Mouse (Mus musculus) limb, embryonic 10.5 days (tissue): Measurements from ENCODE around the gene Nfs1. TPM values are rescaled to one million over a fixed set of nuclear protein-coding genes. Genes with fewer than 3 reads are reported as not detected.

ENCODE experiments used
- DNase-seq: peaks from one replicate; pipeline ENCODE4 v3.0.0-alpha.2; 2017; ENCODE audit warnings: low spot score
- H3K27ac ChIP-seq: fragments of 300-500 bp; sonication (generic); 2 replicates; pipeline ENCODE4 v1.5.1; 2016; ENCODE audit warnings: mild to moderate bottlenecking
- H3K27me3 ChIP-seq: fragments of 300-500 bp; sonication (generic); 2 replicates; pipeline ENCODE4 v1.6.1; 2016; ENCODE audit warnings: low read depth, mild to moderate bottlenecking; ENCODE audit not compliant: poor library complexity, severe bottlenecking
- H3K36me3 ChIP-seq: fragments of 300-500 bp; sonication (generic); 2 replicates; pipeline ENCODE4 v1.6.1; 2016; ENCODE audit warnings: mild to moderate bottlenecking, moderate library complexity
- H3K4me1 ChIP-seq: fragments of 300-500 bp; sonication (generic); 2 replicates; pipeline ENCODE4 v1.6.1; 2016
- H3K4me3 ChIP-seq: fragments of 300-500 bp; sonication (generic); 2 replicates; pipeline ENCODE4 v1.5.1; 2016; ENCODE audit warnings: mild to moderate bottlenecking, moderate library complexity
- H3K9me3 ChIP-seq: fragments of 300-500 bp; sonication (generic); replicated peaks from 2 replicates; pipeline ENCODE4 v1.6.1; 2016; ENCODE audit warnings: mild to moderate bottlenecking
- WGBS: fragments of 180-500 bp; shearing (Covaris S2); methylation state at CpG from one replicate; pipeline ENCODE4 v1.1.7; 2016; 5-methylcytosine and 5-hydroxymethylcytosine counted together
- polyA plus RNA-seq: library from polyadenylated mRNA; unstranded; fragments of >200 nt; fragmentation: Nextera tagmentation; extraction: Ambion mirVana; gene quantifications from 2 replicates; pipeline ENCODE4 v1.2.1, GENCODE M21; 2016

The Nfs1 gene
- polyA plus RNA-seq, 1 experiment from 2014 or later = 38.2 TPM

GRCm38 (mm10) chr2:156177651-156178050, 33.7 kb upstream of the Nfs1 start:
- Histone ChIP-seq H3K9me3 (no peaks in the 10 kb centered on the region), H3K27me3 (no peaks in the 10 kb centered on the region), H3K36me3 (peaks cover 67% of the 10 kb centered on the region), H3K4me1 (peaks cover 20% of the 10 kb centered on the region), H3K4me3 (peak overlapping the region; percentile 90), H3K27ac (no peak overlapping the region)
- 93% methylated on average over 7 of the region's 7 CpGs for WGBS
- DNase-seq = no peak

GRCm38 (mm10) chr2:156177079-156177478, 33.1 kb upstream of the Nfs1 start:
- Histone ChIP-seq H3K36me3 (peaks cover 73% of the 10 kb centered on the region), H3K4me3 (no peak overlapping the region)
- WGBS = 92% methylated on average over 6 of the region's 6 CpGs

GRCm38 (mm10) chr2:156166557-156166956, 22.6 kb upstream of the Nfs1 start:
- Histone ChIP-seq H3K27me3 (no peaks in the 10 kb centered on the region), H3K4me1 (no peaks in the 10 kb centered on the region), H3K4me3 (no peak overlapping the region), H3K36me3 (peaks cover 98% of the 10 kb centered on the region), H3K9me3 (no peaks in the 10 kb centered on the region), H3K27ac (no peak overlapping the region)
- 97% methylated on average over 5 of the region's 5 CpGs for WGBS
- DNase-seq = no peak

More at GRCm38 (mm10) chr2:156177079-156177478, 33.1 kb upstream of the Nfs1 start:
- Histone ChIP-seq H3K27ac (no peak overlapping the region), H3K9me3 (no peaks in the 10 kb centered on the region), H3K4me1 (peaks cover 20% of the 10 kb centered on the region), H3K27me3 (no peaks in the 10 kb centered on the region)
- DNase-seq = no peak

GRCm38 (mm10) chr2:156165478-156165877, 21.5 kb upstream of the Nfs1 start:
- Histone ChIP-seq H3K9me3 (no peaks in the 10 kb centered on the region), H3K4me1 (no peaks in the 10 kb centered on the region), H3K36me3 (peaks cover 98% of the 10 kb centered on the region), H3K27me3 (no peaks in the 10 kb centered on the region), H3K27ac (no peak overlapping the region), H3K4me3 (no peak overlapping the region)
- no peak for DNase-seq
- WGBS = 100% methylated on average over 1 of the region's 1 CpGs

- no peaks in the 10 kb centered on the region for H3K9me3 ChIP-seq
- no peaks in the 10 kb centered on the region for H3K27me3 ChIP-seq
- H3K36me3 ChIP-seq = peaks cover 100% of the 10 kb centered on the region
- H3K27ac ChIP-seq = no peak overlapping the region
- H3K4me1 ChIP-seq = peaks cover 7% of the 10 kb centered on the region; the same call in 1 of the 2 replicates
- no peak for DNase-seq
- no peak overlapping the region for H3K4me3 ChIP-seq
Observed at GRCm38 (mm10) chr2:156151538-156151937, 7.6 kb upstream of the Nfs1 start.

GRCm38 (mm10) chr2:156147316-156147915, 3.4 kb upstream of the Nfs1 start:
- 92% methylated on average over 3 of the region's 3 CpGs for WGBS

GRCm38 (mm10) chr2:156146272-156146989, 2.4 kb upstream of the Nfs1 start:
- Histone ChIP-seq H3K36me3 (peaks cover 56% of the 10 kb centered on the region), H3K27ac (no peak overlapping the region), H3K27me3 (no peaks in the 10 kb centered on the region), H3K9me3 (no peaks in the 10 kb centered on the region), H3K4me3 (no peak overlapping the region), H3K4me1 (peaks cover 10% of the 10 kb centered on the region)
- WGBS = 77% methylated on average over 5 of the region's 5 CpGs
- DNase-seq = no peak

More at GRCm38 (mm10) chr2:156147316-156147915, 3.4 kb upstream of the Nfs1 start:
- peaks cover 62% of the 10 kb centered on the region for H3K36me3 ChIP-seq
- no peaks in the 10 kb centered on the region for H3K27me3 ChIP-seq
- no peaks in the 10 kb centered on the region for H3K9me3 ChIP-seq
- H3K4me3 ChIP-seq = no peak overlapping the region
- H3K27ac ChIP-seq = no peak overlapping the region
- peaks cover 10% of the 10 kb centered on the region for H3K4me1 ChIP-seq
- no peak for DNase-seq

GRCm38 (mm10) chr2:156145486-156146130, 1.6 kb upstream of the Nfs1 start:
- Histone ChIP-seq H3K27ac (no peak overlapping the region), H3K27me3 (no peaks in the 10 kb centered on the region), H3K4me3 (peak overlapping the region; percentile 81; the same call in 1 of the 2 replicates), H3K36me3 (peaks cover 52% of the 10 kb centered on the region), H3K9me3 (no peaks in the 10 kb centered on the region), H3K4me1 (peaks cover 10% of the 10 kb centered on the region)
- DNase-seq = no peak
- 68% methylated on average over 11 of the region's 11 CpGs for WGBS

- no peak for DNase-seq
- Histone ChIP-seq H3K27ac (peak overlapping the region; percentile 93), H3K4me1 (peaks cover 10% of the 10 kb centered on the region), H3K9me3 (no peaks in the 10 kb centered on the region), H3K36me3 (peaks cover 46% of the 10 kb centered on the region), H3K4me3 (peak overlapping the region; percentile 81), H3K27me3 (no peaks in the 10 kb centered on the region)
- 2% methylated on average over 16 of the region's 16 CpGs for WGBS
Observed at GRCm38 (mm10) chr2:156143367-156143766, 619 bp downstream of the Nfs1 start.

- Histone ChIP-seq H3K27me3 (no peaks in the 10 kb centered on the region), H3K9me3 (no peaks in the 10 kb centered on the region), H3K27ac (no peak overlapping the region), H3K4me3 (peak overlapping the region; percentile 81), H3K4me1 (peaks cover 10% of the 10 kb centered on the region), H3K36me3 (peaks cover 41% of the 10 kb centered on the region)
- no peak for DNase-seq
- 87% methylated on average over 2 of the region's 2 CpGs for WGBS
Observed at GRCm38 (mm10) chr2:156142820-156143219, 1.2 kb downstream of the Nfs1 start.

- H3K36me3 ChIP-seq = peaks cover 38% of the 10 kb centered on the region
- no peaks in the 10 kb centered on the region for H3K9me3 ChIP-seq
- no peaks in the 10 kb centered on the region for H3K4me1 ChIP-seq
- no peaks in the 10 kb centered on the region for H3K27me3 ChIP-seq
- H3K27ac ChIP-seq = no peak overlapping the region
- 89% methylated on average over 6 of the region's 6 CpGs for WGBS
- H3K4me3 ChIP-seq = no peak overlapping the region
- DNase-seq = no peak
Observed at GRCm38 (mm10) chr2:156135695-156136094, 8.3 kb downstream of the Nfs1 start.

- no peaks in the 10 kb centered on the region for H3K4me1 ChIP-seq
- no peaks in the 10 kb centered on the region for H3K9me3 ChIP-seq
- WGBS = 89% methylated on average over 5 of the region's 5 CpGs
- H3K27ac ChIP-seq = no peak overlapping the region
- no peaks in the 10 kb centered on the region for H3K27me3 ChIP-seq
- peaks cover 33% of the 10 kb centered on the region for H3K36me3 ChIP-seq
- no peak overlapping the region for H3K4me3 ChIP-seq
- no peak for DNase-seq
Observed at GRCm38 (mm10) chr2:156134161-156134560, 9.8 kb downstream of the Nfs1 start.

GRCm38 (mm10) chr2:156126992-156127391, 17.0 kb downstream of the Nfs1 start, which contains the start of gene Gm28036:
Gene Gm28036 (minus strand): TSS chr2:156127092.
- H3K36me3 ChIP-seq = peaks cover 54% of the 10 kb centered on the region

More at GRCm38 (mm10) chr2:156126992-156127391, 17.0 kb downstream of the Nfs1 start, which contains the start of gene Gm28036:
- Histone ChIP-seq H3K27me3 (no peaks in the 10 kb centered on the region), H3K4me3 (no peak within 1 kb of the TSS), H3K27ac (no peak within 1 kb of the TSS), H3K9me3 (no peaks in the 10 kb centered on the region), H3K4me1 (no peaks in the 10 kb centered on the region)
- no peak for DNase-seq
- 95% methylated on average over 5 of the region's 5 CpGs for WGBS
